Mouse (Mus musculus) cerebellum, adult 18-20 months (tissue): ENCODE data around the gene Kcp.

Experiments
- DNase-seq, 2 experiments: peaks; one replicate each; pipeline ENCODE4 v3.0.0; 2021

The Kcp gene

GRCm38 (mm10) chr6:29523301-29524033, 15.7 kb upstream of the Kcp start:
- DNase-seq = no peak

GRCm38 (mm10) chr6:29522626-29523300, 15.0 kb upstream of the Kcp start:
- no peak for DNase-seq

- DNase-seq = peak; percentile 21 to 34
Measured at GRCm38 (mm10) chr6:29517139-29517538, 9.4 kb upstream of the Kcp start.

GRCm38 (mm10) chr6:29513284-29513683, 5.5 kb upstream of the Kcp start:
- no peak for DNase-seq

- no peak for DNase-seq
Measured at GRCm38 (mm10) chr6:29509086-29509485, 1.3 kb upstream of the Kcp start.

- no peak for DNase-seq
Measured at GRCm38 (mm10) chr6:29506834-29507233, 918 bp downstream of the Kcp start.

- DNase-seq = no peak
Measured at GRCm38 (mm10) chr6:29505493-29505892, 2.3 kb downstream of the Kcp start.

- DNase-seq = no peak
Measured at GRCm38 (mm10) chr6:29501599-29501998, 6.2 kb downstream of the Kcp start.

GRCm38 (mm10) chr6:29500810-29501209, 6.9 kb downstream of the Kcp start:
- DNase-seq = no peak

- no peak for DNase-seq
Measured at GRCm38 (mm10) chr6:29500177-29500576, 7.6 kb downstream of the Kcp start.

GRCm38 (mm10) chr6:29497791-29498190, 10.0 kb downstream of the Kcp start:
- DNase-seq = no peak

- DNase-seq = no peak
Measured at GRCm38 (mm10) chr6:29496270-29496669, 11.5 kb downstream of the Kcp start.

- DNase-seq = no peak
Measured at GRCm38 (mm10) chr6:29494101-29494500, 13.7 kb downstream of the Kcp start.

- DNase-seq = no peak
Measured at GRCm38 (mm10) chr6:29485951-29486350, 21.8 kb downstream of the Kcp start.

- DNase-seq = peak; percentile 51 to 61
Measured at GRCm38 (mm10) chr6:29484716-29485559, 22.8 kb downstream of the Kcp start.

- DNase-seq = no peak
Measured at GRCm38 (mm10) chr6:29482691-29483090, 25.1 kb downstream of the Kcp start.

GRCm38 (mm10) chr6:29474736-29475135, 33.0 kb downstream of the Kcp start:
- no peak for DNase-seq

GRCm38 (mm10) chr6:29473941-29474691, 33.6 kb downstream of the Kcp start:
- DNase-seq = peak; percentile 60 to 65

- DNase-seq = no peak
Measured at GRCm38 (mm10) chr6:29471137-29471536, 36.6 kb downstream of the Kcp start, which contains the start of gene Atp6v1fnb. Gene Atp6v1fnb (plus strand): TSS chr6:29471437.

GRCm38 (mm10) chr6:29468851-29469250, 38.9 kb downstream of the Kcp start:
- DNase-seq = no peak

GRCm38 (mm10) chr6:29467583-29468354, 40.0 kb downstream of the Kcp start, which contains the start of gene Atp6v1f:
Gene Atp6v1f (plus strand): TSS chr6:29467718.
- peak; percentile 93 to 94 for DNase-seq

- no peak for DNase-seq
Measured at GRCm38 (mm10) chr6:29463388-29463787, 44.4 kb downstream of the Kcp start.
